Mouse (Mus musculus) neural tube, embryonic 12.5 days (tissue): ENCODE measurements around the gene Layn. TPM values are rescaled to one million over a fixed set of nuclear protein-coding genes. Genes with fewer than 3 reads are reported as not detected.

Experiments used
- ATAC-seq: fragments of 200-750 bp; cut with Nextera tagmentation; 2 replicates; pipeline ENCODE4 v1.8.0; 2017; ENCODE audit warnings: low read depth, mild to moderate bottlenecking, moderate TSS enrichment, moderate library complexity; ENCODE audit not compliant: low FRiP score
- H3K27ac ChIP-seq: fragments of 300-500 bp; sonication (generic); 2 replicates; pipeline ENCODE4 v1.5.1; 2016
- H3K27me3 ChIP-seq: fragments of 300-500 bp; sonication (generic); replicated peaks from 2 replicates; pipeline ENCODE4 v1.6.1; 2016; ENCODE audit warnings: mild to moderate bottlenecking
- H3K36me3 ChIP-seq: fragments of 300-500 bp; sonication (generic); 2 replicates; pipeline ENCODE4 v1.6.1; 2016; ENCODE audit warnings: mild to moderate bottlenecking
- H3K4me1 ChIP-seq: fragments of 300-500 bp; sonication (generic); 2 replicates; pipeline ENCODE4 v1.6.1; 2016
- H3K4me2 ChIP-seq: fragments of 300-500 bp; sonication (generic); replicated peaks from 2 replicates; pipeline ENCODE4 v1.6.1; 2016; ENCODE audit warnings: mild to moderate bottlenecking
- H3K4me3 ChIP-seq: fragments of 300-500 bp; sonication (generic); 2 replicates; pipeline ENCODE4 v1.5.1; 2016
- H3K9ac ChIP-seq: fragments of 300-500 bp; sonication (generic); 2 replicates; pipeline ENCODE4 v1.6.1; 2016; ENCODE audit warnings: mild to moderate bottlenecking
- H3K9me3 ChIP-seq: fragments of 300-500 bp; sonication (generic); 2 replicates; pipeline ENCODE4 v1.6.1; 2016; ENCODE audit warnings: mild to moderate bottlenecking
- WGBS: fragments of 180-500 bp; shearing (Covaris S2); methylation state at CpG from one replicate; pipeline ENCODE4 v1.1.7; 2016; 5-methylcytosine and 5-hydroxymethylcytosine counted together
- polyA plus RNA-seq: library from polyadenylated mRNA; unstranded; fragments of >200 nt; fragmentation: Nextera tagmentation; extraction: Ambion mirVana; gene quantifications from 2 replicates; pipeline ENCODE4 v1.2.1, GENCODE M21; 2016

Gene Layn
- polyA plus RNA-seq, 1 experiment from 2014 or later: 2.0 TPM

DNA sequence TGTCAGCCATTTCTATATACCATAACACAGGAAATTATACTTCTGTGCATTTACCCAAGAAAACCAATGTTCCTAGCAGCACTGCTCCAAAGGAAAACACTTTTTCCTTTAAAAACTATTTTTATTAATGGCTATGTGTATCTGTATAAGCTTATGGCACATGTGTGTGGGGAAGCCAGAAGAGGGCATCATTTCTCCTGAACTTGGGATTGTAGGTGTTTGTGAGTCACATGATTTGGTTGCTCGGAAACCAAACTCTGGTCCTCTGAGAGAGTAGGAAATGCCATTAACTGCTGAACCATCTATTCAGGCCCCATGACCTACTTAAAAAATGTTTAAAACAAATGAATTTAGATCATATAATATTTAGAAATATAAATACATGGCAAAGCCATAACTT is 49.9 kb downstream of the Layn start:
- 80% methylated on average over 1 of the region's 1 CpGs for WGBS
- Histone ChIP-seq H3K9ac (no peak overlapping the region), H3K27me3 (no peaks in the 10 kb centered on the region), H3K4me2 (no peak overlapping the region), H3K4me1 (no peaks in the 10 kb centered on the region), H3K4me3 (no peak overlapping the region), H3K27ac (no peak overlapping the region), H3K36me3 (no peaks in the 10 kb centered on the region), H3K9me3 (no peaks in the 10 kb centered on the region)
- ATAC-seq: no peak

DNA sequence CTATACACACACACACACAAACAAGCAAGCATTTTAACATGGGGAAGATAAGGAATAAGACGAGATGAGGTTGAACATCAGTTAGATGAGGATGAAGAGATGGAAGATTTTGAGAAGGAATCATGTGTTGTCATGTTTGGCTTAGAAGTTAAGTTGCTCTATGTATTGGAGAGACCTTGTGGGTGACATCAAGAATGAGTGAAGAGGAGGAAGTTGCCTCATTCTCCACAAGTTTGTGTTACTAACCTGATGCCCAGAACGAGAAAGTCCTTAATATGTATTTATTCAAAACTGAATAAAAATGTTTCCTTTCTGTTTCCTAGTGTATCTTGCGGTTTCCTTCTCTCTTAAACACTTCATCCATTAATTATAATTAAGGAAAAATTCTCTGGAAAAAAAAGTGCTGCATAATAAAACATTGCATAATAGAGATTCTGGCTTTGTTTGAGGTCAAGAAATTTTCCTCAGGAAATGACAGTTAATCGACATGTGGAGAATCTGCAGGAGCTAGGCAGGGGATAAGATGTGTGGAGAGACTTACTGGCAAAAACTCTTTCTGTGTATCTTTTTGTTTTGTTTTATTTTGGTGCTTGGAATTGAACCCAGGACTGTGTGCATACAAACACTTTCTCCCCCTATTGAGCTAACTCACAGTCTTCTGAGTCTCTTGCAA is 55.6 kb downstream of the Layn start:
- Histone ChIP-seq H3K27ac (no peak overlapping the region), H3K4me1 (no peaks in the 10 kb centered on the region), H3K4me2 (no peak overlapping the region), H3K4me3 (no peak overlapping the region), H3K9me3 (no peaks in the 10 kb centered on the region), H3K36me3 (no peaks in the 10 kb centered on the region), H3K9ac (no peak overlapping the region), H3K27me3 (no peaks in the 10 kb centered on the region)
- no peak for ATAC-seq
- WGBS: 86% methylated on average over 4 of the region's 4 CpGs

DNA sequence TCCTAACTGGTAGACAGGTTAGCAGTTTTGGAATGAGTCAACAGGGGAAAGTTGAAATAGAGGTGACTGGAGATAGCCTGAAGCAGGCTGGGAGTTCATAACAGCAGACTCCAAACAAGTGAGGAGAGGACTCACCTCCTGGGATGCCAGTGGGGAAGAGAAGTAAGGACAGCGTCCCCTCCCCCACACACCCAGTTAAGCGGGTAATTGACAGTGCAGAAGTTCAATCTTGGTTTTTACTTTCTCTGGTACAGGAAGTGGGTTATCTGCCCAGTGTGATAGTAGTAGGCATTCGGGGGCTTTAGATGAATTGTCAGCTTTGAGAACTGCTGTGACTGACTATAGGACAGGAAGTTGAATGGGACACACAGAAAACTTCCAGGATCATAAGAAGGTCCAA is 56.5 kb downstream of the Layn start:
- WGBS: 80% methylated on average over 3 of the region's 3 CpGs
- Histone ChIP-seq H3K36me3 (no peaks in the 10 kb centered on the region), H3K4me3 (no peak overlapping the region), H3K4me1 (no peaks in the 10 kb centered on the region), H3K9ac (no peak overlapping the region), H3K4me2 (no peak overlapping the region), H3K27me3 (no peaks in the 10 kb centered on the region), H3K9me3 (no peaks in the 10 kb centered on the region), H3K27ac (no peak overlapping the region)
- no peak for ATAC-seq

DNA sequence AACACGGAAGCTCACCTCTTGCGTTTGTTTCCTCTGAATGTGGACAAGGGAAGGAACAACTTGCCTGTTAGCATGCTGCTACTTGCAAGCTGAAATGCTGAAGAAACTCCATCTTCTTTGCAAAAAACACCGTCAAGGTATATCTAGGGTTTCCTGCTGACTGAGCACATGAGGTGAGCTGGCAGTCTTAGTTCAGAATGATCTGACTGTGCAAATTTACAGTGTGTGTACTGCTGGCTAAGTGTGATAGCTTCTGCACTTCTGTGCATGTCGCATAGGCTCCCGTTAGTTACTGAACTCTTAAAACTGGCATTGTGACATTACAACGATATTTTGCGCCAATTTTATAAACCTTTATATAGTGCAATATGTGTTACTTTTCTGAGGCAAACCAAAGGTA is 57.2 kb downstream of the Layn start:
- H3K27ac ChIP-seq: no peak overlapping the region
- no peak overlapping the region for H3K4me3 ChIP-seq
- H3K4me1 ChIP-seq: no peaks in the 10 kb centered on the region
- H3K36me3 ChIP-seq: no peaks in the 10 kb centered on the region
- WGBS: 84% methylated on average over 7 of the region's 7 CpGs
- no peak overlapping the region for H3K4me2 ChIP-seq
- no peaks in the 10 kb centered on the region for H3K27me3 ChIP-seq
- no peaks in the 10 kb centered on the region for H3K9me3 ChIP-seq
- H3K9ac ChIP-seq: no peak overlapping the region
- ATAC-seq: no peak

DNA sequence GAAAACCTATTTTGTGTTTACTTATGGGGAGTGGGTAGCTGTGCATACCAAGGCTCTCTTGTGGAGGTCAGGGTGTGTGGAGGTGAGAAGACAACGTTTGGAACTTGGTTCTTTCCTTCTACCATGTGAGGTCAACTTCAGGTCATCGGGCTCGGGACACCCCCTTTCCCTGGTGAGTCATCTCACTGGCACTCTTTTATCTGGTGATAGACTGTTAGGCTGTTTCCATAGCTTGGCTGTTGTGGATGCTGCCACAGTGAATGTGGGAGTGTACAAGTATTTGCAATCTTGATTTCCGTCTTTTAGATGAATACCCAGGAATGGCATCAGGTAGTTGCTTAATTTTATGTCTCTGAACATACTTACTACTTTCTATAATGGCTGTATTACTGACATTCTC is 61.2 kb downstream of the Layn start:
- no peak overlapping the region for H3K4me2 ChIP-seq
- H3K4me3 ChIP-seq: no peak overlapping the region
- no peak overlapping the region for H3K9ac ChIP-seq
- WGBS: 54% methylated on average over 4 of the region's 4 CpGs
- H3K36me3 ChIP-seq: no peaks in the 10 kb centered on the region
- no peak for ATAC-seq
- no peaks in the 10 kb centered on the region for H3K9me3 ChIP-seq
- no peaks in the 10 kb centered on the region for H3K4me1 ChIP-seq
- H3K27ac ChIP-seq: no peak overlapping the region
- H3K27me3 ChIP-seq: no peaks in the 10 kb centered on the region; the same call in 1 of the 2 replicates

DNA sequence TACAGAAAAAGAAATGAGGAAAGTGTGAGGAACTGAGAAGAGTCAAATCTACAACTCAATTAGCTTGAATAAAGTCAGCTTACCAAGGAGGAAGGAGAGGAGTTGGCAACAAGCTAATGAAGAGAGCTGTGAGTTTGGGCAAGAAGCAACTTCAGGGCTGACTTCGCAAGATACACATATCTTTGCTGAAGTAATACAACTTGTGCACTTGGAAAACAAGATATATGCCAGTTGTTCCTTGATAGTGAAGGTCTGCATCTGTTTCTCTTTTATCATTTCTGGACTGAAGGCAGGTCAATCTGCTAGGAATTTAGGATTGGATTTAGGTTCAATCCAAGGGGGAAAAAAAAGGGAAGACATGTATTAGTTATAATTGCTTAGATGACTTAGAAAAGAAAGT is 63.2 kb downstream of the Layn start:
- no peak overlapping the region for H3K9ac ChIP-seq
- no peaks in the 10 kb centered on the region for H3K9me3 ChIP-seq
- H3K27ac ChIP-seq: no peak overlapping the region
- no peak overlapping the region for H3K4me3 ChIP-seq
- peaks cover 3% of the 10 kb centered on the region; the same call in 1 of the 2 replicates for H3K4me1 ChIP-seq
- WGBS: 89% methylated on average over 1 of the region's 1 CpGs
- no peak overlapping the region for H3K4me2 ChIP-seq
- ATAC-seq: no peak
- H3K36me3 ChIP-seq: no peaks in the 10 kb centered on the region
- H3K27me3 ChIP-seq: no peaks in the 10 kb centered on the region; the same call in 1 of the 2 replicates

DNA sequence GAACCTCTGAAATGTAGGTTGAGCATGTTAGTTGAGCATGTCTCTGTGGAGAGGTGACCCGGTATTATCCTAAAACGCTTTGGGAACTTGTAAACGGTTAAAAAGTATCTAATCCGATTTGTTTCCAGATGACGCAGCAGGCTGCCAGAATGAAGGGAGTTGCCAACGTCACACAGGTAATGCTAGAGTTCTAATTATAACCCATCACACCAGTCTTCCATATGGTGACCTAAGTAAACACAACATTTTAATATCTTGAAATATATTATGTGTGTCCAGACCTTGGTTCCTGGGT is 67.3 kb downstream of the Layn start:
- 5% methylated on average over 6 of the region's 6 CpGs for WGBS
- H3K27ac ChIP-seq: no peak overlapping the region

DNA sequence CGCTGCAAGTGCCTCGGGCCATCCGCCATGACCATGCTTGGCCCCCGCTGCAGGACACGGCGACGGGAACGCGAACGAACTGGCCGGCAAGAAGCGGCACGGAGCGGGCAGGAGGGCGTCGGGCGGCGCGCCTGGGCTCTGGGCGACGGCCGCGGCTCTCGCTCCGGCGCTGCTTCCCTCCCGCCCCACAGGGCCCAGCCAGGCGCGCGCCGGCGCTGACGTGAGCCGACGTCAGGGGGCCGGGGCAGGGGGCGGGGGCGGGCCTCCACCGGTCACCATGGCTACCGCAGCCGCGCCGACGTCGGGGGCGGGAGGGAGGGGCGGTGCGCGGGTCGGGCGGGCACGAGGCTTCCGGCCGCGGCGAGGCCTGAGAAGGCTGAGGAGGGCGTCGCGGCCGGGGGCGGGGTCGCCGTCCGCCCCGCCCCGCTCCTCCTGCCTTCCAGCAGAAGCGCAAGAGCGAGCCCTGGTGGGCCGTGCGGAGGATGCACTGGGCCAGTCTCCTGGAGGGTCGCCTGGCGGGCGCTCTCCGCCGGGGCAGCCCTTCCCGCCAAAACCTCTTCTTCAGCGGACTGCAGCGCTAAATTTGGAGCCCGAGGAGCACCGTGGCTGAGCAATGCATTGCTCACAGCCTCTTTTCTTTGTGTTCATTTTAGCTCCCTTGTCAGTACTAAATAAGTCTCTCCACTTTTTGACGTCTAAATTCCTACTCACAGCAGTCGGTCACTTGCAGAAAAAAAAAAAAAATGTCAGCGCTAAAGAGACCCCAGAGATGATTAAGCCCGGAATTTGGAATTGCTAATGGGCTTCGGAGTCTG is 67.8 kb downstream of the Layn start, which contains the start of gene Sik2:
Gene Sik2, minus strand, starts transcription at position 233 of the 815 bp plus-strand sequence.
- peak within 1 kb of the TSS; percentile 86 for H3K4me2 ChIP-seq

More for the DNA sequence above, 67.3 kb downstream of the Layn start:
- H3K9me3 ChIP-seq: no peaks in the 10 kb centered on the region
- H3K4me1 ChIP-seq: peaks cover 7% of the 10 kb centered on the region
- ATAC-seq: no peak
- H3K4me3 ChIP-seq: peak overlapping the region; percentile 90; the same call in 1 of the 2 replicates
- H3K36me3 ChIP-seq: no peaks in the 10 kb centered on the region
- peak overlapping the region; percentile 86 for H3K4me2 ChIP-seq
- H3K27me3 ChIP-seq: no peaks in the 10 kb centered on the region; the same call in 1 of the 2 replicates
- no peak overlapping the region for H3K9ac ChIP-seq

DNA sequence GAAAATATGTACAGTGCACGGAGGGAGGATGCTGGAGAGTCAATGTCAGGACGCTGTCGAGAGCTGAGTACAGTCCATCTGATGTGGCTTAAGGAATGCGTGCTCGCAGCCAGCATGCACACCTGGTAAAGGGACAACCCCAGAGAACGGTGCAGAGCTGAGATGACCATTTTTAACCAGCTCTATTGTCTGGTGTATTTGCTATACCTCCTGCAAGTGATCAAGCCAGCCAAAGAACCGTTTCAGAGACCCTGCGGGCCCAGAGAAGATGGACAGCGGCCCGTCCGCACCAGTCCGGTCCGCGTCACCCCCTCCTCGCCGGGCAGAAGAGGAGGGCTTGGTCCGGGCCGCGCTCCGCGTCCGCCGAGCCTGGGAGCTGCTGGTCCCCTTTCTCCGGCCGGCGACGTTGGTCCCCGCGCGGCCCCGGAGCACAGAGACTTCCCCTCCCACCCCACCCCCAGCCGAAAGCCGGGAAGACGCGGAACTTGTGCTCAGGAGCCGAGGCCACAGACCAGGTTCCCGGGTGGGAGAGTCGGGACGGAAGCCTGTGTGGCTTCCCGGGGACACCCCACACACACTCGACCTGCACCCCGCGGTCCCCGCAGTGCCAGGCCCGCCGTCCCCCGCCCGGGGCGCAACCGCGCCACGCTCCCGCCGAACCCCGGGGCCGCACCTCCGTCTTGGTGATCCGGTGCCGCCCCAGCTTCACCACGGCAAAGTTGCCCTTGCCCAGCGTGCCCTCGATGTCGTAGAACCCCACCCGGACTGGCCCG is 68.6 kb downstream of the Layn start:
- ATAC-seq: peak; percentile 80
- Histone ChIP-seq H3K27ac (peak overlapping the region; percentile 38), H3K9me3 (no peaks in the 10 kb centered on the region), H3K36me3 (no peaks in the 10 kb centered on the region), H3K9ac (peak overlapping the region; percentile 80), H3K4me1 (peaks cover 7% of the 10 kb centered on the region), H3K4me3 (peak overlapping the region; percentile 90), H3K27me3 (no peaks in the 10 kb centered on the region; the same call in 1 of the 2 replicates), H3K4me2 (peak overlapping the region; percentile 86)
- WGBS: under 1% methylated on average over 59 of the region's 65 CpGs

More for the DNA sequence above, 67.8 kb downstream of the Layn start, which contains the start of gene Sik2:
- WGBS: under 1% methylated on average over 70 of the region's 85 CpGs
- ATAC-seq: peak; percentile 97
- Histone ChIP-seq H3K9ac (peak within 1 kb of the TSS; percentile 80), H3K27me3 (no peaks in the 10 kb centered on the region; the same call in 1 of the 2 replicates), H3K27ac (peak within 1 kb of the TSS; percentile 38), H3K36me3 (no peaks in the 10 kb centered on the region), H3K9me3 (no peaks in the 10 kb centered on the region), H3K4me3 (peak within 1 kb of the TSS; percentile 90), H3K4me1 (peaks cover 7% of the 10 kb centered on the region)

DNA sequence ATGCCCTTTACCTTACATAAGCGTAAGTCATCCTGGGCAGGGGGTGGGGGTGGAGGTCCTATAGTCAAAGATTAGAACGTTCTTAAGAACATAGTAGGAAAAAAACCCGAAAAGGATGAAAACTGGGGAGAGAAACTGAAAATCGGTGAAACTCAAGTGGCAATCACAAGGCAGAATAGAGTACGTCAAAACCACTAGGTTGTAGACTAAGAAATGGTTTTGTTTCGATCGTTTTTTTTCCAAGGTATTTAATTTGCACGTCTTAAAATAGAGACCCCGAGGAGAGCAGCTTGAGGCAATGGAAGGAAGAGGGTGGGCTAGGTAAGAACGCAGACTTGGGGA is 69.2 kb downstream of the Layn start:
- Histone ChIP-seq H3K27ac (no peak overlapping the region), H3K4me2 (peak overlapping the region; percentile 86), H3K4me3 (peak overlapping the region; percentile 90), H3K9me3 (no peaks in the 10 kb centered on the region), H3K36me3 (no peaks in the 10 kb centered on the region), H3K27me3 (no peaks in the 10 kb centered on the region; the same call in 1 of the 2 replicates), H3K9ac (peak overlapping the region; percentile 80), H3K4me1 (peaks cover 7% of the 10 kb centered on the region)
- no peak for ATAC-seq
- 14% methylated on average over 10 of the region's 10 CpGs for WGBS

DNA sequence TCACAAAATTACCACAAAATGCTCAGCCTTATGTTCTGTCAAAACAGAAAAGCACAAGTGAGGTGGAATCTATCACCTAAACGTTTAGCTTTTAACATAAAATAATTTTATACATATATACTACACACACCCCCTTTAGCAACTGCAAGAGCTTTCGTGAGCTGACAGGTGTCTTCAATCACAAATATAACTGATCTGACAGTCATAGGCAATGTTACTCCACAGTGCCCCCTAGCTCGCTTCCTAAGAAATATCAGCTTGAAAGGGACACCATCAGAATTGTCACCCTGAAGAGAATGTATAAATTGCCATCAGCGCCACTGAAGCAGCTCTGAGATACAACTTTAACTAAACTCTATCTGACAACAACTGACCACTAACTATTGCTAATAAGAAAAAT is 70.0 kb downstream of the Layn start:
- WGBS: 9% methylated on average over 4 of the region's 4 CpGs
- no peaks in the 10 kb centered on the region for H3K36me3 ChIP-seq
- no peak overlapping the region for H3K9ac ChIP-seq
- H3K27ac ChIP-seq: no peak overlapping the region
- H3K9me3 ChIP-seq: no peaks in the 10 kb centered on the region
- no peak overlapping the region for H3K4me3 ChIP-seq
- H3K27me3 ChIP-seq: no peaks in the 10 kb centered on the region; the same call in 1 of the 2 replicates
- H3K4me2 ChIP-seq: 0 out of 2 replicates have a peak overlapping the region, but pooled peaks have one; percentile 86
- H3K4me1 ChIP-seq: peaks cover 7% of the 10 kb centered on the region
- ATAC-seq: no peak
